Mouse (Mus musculus): ENCODE results near the gene Ppp1r36.
"Not testable (repeated sequence)": the region's sequence is repeated elsewhere in the genome, so short reads cannot be mapped to it uniquely, and the experiment has no call there.

Gene Ppp1r36

GRCm38 (mm10) chr12:76401674-76402073 lies 15.7 kb upstream of the Ppp1r36 start:
- DNase-seq, result no peak

GRCm38 (mm10) chr12:76402991-76403885 lies 14.1 kb upstream of the Ppp1r36 start:
- no peak for DNase-seq

GRCm38 (mm10) chr12:76403886-76404537 lies 13.3 kb upstream of the Ppp1r36 start, which contains the start of gene Hspa2:
Gene Hspa2, plus strand, starts transcription at chr12:76404176.
- peak; percentile 99 for DNase-seq

GRCm38 (mm10) chr12:76404836-76405182 lies 12.5 kb upstream of the Ppp1r36 start:
- no peak for DNase-seq

- DNase-seq, result peak; percentile 40
Observed at GRCm38 (mm10) chr12:76405183-76405970, 12.0 kb upstream of the Ppp1r36 start.

GRCm38 (mm10) chr12:76405971-76406370 lies 11.4 kb upstream of the Ppp1r36 start:
- DNase-seq, result no peak

- DNase-seq, result no peak
Observed at GRCm38 (mm10) chr12:76407184-76407583, 10.2 kb upstream of the Ppp1r36 start.

GRCm38 (mm10) chr12:76409166-76409565 lies 8.2 kb upstream of the Ppp1r36 start:
- DNase-seq, result no peak

- no peak for DNase-seq
Observed at GRCm38 (mm10) chr12:76415383-76416010, 1.8 kb upstream of the Ppp1r36 start.

- DNase-seq, result no peak
Observed at GRCm38 (mm10) chr12:76418346-76418745, 1.0 kb downstream of the Ppp1r36 start.

GRCm38 (mm10) chr12:76425256-76425655 lies 7.9 kb downstream of the Ppp1r36 start:
- DNase-seq, result no peak

- DNase-seq, result no peak
Observed at GRCm38 (mm10) chr12:76427546-76427945, 10.2 kb downstream of the Ppp1r36 start.

- no peak for DNase-seq
Observed at GRCm38 (mm10) chr12:76430879-76431406, 13.6 kb downstream of the Ppp1r36 start.

- DNase-seq, result no peak
Observed at GRCm38 (mm10) chr12:76431431-76431830, 14.1 kb downstream of the Ppp1r36 start.

GRCm38 (mm10) chr12:76434111-76434510 lies 16.8 kb downstream of the Ppp1r36 start:
- no peak for DNase-seq

- DNase-seq, result no peak
Observed at GRCm38 (mm10) chr12:76435084-76435483, 17.7 kb downstream of the Ppp1r36 start.

GRCm38 (mm10) chr12:76435549-76435948 lies 18.2 kb downstream of the Ppp1r36 start:
- no peak for DNase-seq

GRCm38 (mm10) chr12:76443488-76443887 lies 26.1 kb downstream of the Ppp1r36 start:
- DNase-seq, result not testable (repeated sequence)

GRCm38 (mm10) chr12:76444359-76444772 lies 27.0 kb downstream of the Ppp1r36 start:
- DNase-seq, result no peak

GRCm38 (mm10) chr12:76444862-76445261 lies 27.5 kb downstream of the Ppp1r36 start:
- no peak for DNase-seq

- no peak for DNase-seq
Observed at GRCm38 (mm10) chr12:76446201-76446600, 28.9 kb downstream of the Ppp1r36 start.

GRCm38 (mm10) chr12:76448127-76448526 lies 30.8 kb downstream of the Ppp1r36 start:
- no peak for DNase-seq

- DNase-seq, result no peak
Observed at GRCm38 (mm10) chr12:76452203-76452602, 34.9 kb downstream of the Ppp1r36 start.
